17 mouse cellular contexts compared by ENCODE assay signal in the genomic region with DNA sequence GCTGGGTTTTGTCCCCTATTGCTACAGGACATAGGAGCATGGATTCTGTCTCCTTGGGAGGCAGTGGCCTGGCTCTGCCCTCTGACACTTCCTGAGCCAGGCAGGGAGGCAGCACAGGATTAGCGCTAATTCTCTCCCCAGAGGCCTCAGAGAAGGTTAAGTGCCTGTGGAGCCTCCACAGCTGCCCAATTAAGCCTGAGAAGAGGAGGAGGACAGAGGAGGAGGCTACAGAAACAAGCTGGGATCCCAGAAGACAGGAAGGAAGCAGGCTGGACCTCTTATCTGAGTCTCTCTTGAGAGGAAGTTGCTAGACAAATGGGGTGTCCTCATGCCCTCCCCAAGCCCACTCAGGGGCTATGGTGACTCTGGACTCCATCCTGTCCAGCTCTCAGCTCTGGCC.
DNase-seq lines count a peak whose midpoint lies in the region; ATAC-seq and TF ChIP-seq lines count a peak whose summit lies in the region.
"Had no signal": no experiment of that assay in that cellular context is flagged by ENCODE, and none has a peak within 500 bp of the region (broad histone marks: within the 10 kb centered on the region; RNA-seq: fewer than 3 reads in every experiment).

No protein-coding gene starts in this region.

- ATAC-seq in kidney, postnatal 0 days (replicated peaks; ENCODE audit: low FRiP score, low read depth) = no peak
- no peak for ATAC-seq in lung, postnatal 0 days
- peak; percentile 16; the same call in 1 of the 2 replicates for ATAC-seq in common myeloid progenitor, adult 5-6 weeks (replicated peaks; ENCODE audit: low read depth, poor library complexity, severe bottlenecking)
- no peak for ATAC-seq in embryonic facial prominence, embryonic 11.5 days (replicated peaks; ENCODE audit: insufficient number of reproducible peaks, low FRiP score, low TSS enrichment, low read depth)
- no peak for ATAC-seq in CD4-positive, CD25-positive, alpha-beta regulatory T cell, adult 4 months
- ATAC-seq: midbrain, embryonic 13.5 days had no signal

- 0 out of 2 replicates have a peak, but pooled peaks have one; percentile 20 for TF ChIP-seq EP300 in lung, postnatal 0 days (IDR thresholded peaks at IDR 0.05)

- DNase-seq in kidney, postnatal 0 days (ENCODE audit: low spot score) = peak; percentile 72
- DNase-seq in kidney, adult 8-10 months = no peak
- DNase-seq in lung, postnatal 0 days (ENCODE audit: low spot score) = peak; percentile 28
- no peak for DNase-seq in lung, postnatal 25 days (ENCODE audit: low spot score)
- DNase-seq in embryonic facial prominence, embryonic 11.5 days (ENCODE audit: low spot score) = peak; percentile 36
- DNase-seq: adrenal gland, adult 2 months; cerebellum, postnatal 14 days; gastrocnemius, postnatal 10 days; heart, postnatal 4 days; kidney, postnatal 25 days; lung, postnatal 36 days; thymus, postnatal 36 days had no signal

- H3K4me1 ChIP-seq in kidney, postnatal 0 days (replicated peaks; ENCODE audit: insufficient read depth, low read length) = peaks cover 8% of the 10 kb centered on the region
- peaks cover 4% of the 10 kb centered on the region; the same call in 1 of the 2 replicates for H3K4me1 ChIP-seq in lung, postnatal 0 days (ENCODE audit: insufficient read depth, low read depth, low read length)
- H3K4me1 ChIP-seq in embryonic facial prominence, embryonic 11.5 days (ENCODE audit: control insufficient read depth, insufficient read depth, low read length) = no peaks in the 10 kb centered on the region

- H3K36me3 ChIP-seq in kidney, postnatal 0 days (ENCODE audit: insufficient read depth, low read length) = no peaks in the 10 kb centered on the region
- H3K36me3 ChIP-seq in lung, postnatal 0 days (ENCODE audit: insufficient read depth, low read length) = no peaks in the 10 kb centered on the region
- H3K36me3 ChIP-seq in embryonic facial prominence, embryonic 11.5 days (replicated peaks; ENCODE audit: control insufficient read depth, insufficient read depth, low read depth, low read length) = no peaks in the 10 kb centered on the region
- H3K36me3 ChIP-seq: embryonic facial prominence, embryonic 15.5 days; G1E; midbrain, embryonic 13.5 days had no signal

- H3K4me3 ChIP-seq in kidney, postnatal 0 days (replicated peaks; ENCODE audit: low read depth, low read length) = no peak overlapping the region
- no peak overlapping the region for H3K4me3 ChIP-seq in lung, postnatal 0 days (ENCODE audit: low read depth, low read length)
- H3K4me3 ChIP-seq in embryonic facial prominence, embryonic 11.5 days (ENCODE audit: low read depth, low read length) = no peak overlapping the region
- H3K4me3 ChIP-seq: embryonic facial prominence, embryonic 15.5 days; midbrain, embryonic 13.5 days had no signal

- 10% methylated on average over 1 of the region's 1 CpGs for WGBS in kidney, postnatal 0 days
- 13% methylated on average over 1 of the region's 1 CpGs for WGBS in lung, postnatal 0 days
- 4% methylated on average over 1 of the region's 1 CpGs for WGBS in embryonic facial prominence, embryonic 11.5 days

- H3K9ac ChIP-seq in kidney, postnatal 0 days (ENCODE audit: low read depth, low read length) = no peak overlapping the region
- no peak overlapping the region for H3K9ac ChIP-seq in lung, postnatal 0 days (replicated peaks; ENCODE audit: low read depth)
- H3K9ac ChIP-seq in embryonic facial prominence, embryonic 11.5 days (replicated peaks; ENCODE audit: low read length) = no peak overlapping the region; the same call in 1 of the 2 replicates
- H3K9ac ChIP-seq: embryonic facial prominence, embryonic 15.5 days; midbrain, embryonic 13.5 days had no signal

- H3K4me2 ChIP-seq in kidney, postnatal 0 days (ENCODE audit: low read length) = no peak overlapping the region
- H3K4me2 ChIP-seq in lung, postnatal 0 days (replicated peaks; ENCODE audit: low read depth, low read length) = no peak overlapping the region
- no peak overlapping the region for H3K4me2 ChIP-seq in embryonic facial prominence, embryonic 11.5 days (ENCODE audit: low read depth, low read length)
- H3K4me2 ChIP-seq: embryonic facial prominence, embryonic 15.5 days; midbrain, embryonic 13.5 days had no signal

- H3K27ac ChIP-seq in kidney, postnatal 0 days = no peak overlapping the region
- H3K27ac ChIP-seq in lung, postnatal 0 days (ENCODE audit: low read length) = no peak overlapping the region
- no peak overlapping the region for H3K27ac ChIP-seq in embryonic facial prominence, embryonic 11.5 days (replicated peaks; ENCODE audit: low read depth, low read length)
- H3K27ac ChIP-seq: embryonic facial prominence, embryonic 15.5 days; midbrain, embryonic 13.5 days had no signal

- H3K27me3 ChIP-seq in kidney, postnatal 0 days (ENCODE audit: insufficient read depth, low read length) = no peaks in the 10 kb centered on the region
- H3K27me3 ChIP-seq in lung, postnatal 0 days (replicated peaks; ENCODE audit: insufficient read depth, low read length) = no peaks in the 10 kb centered on the region
- no peaks in the 10 kb centered on the region; the same call in 1 of the 2 replicates for H3K27me3 ChIP-seq in embryonic facial prominence, embryonic 11.5 days (ENCODE audit: control insufficient read depth, insufficient read depth, low read length)

- no peaks in the 10 kb centered on the region for H3K9me3 ChIP-seq in kidney, postnatal 0 days (replicated peaks; ENCODE audit: low read length)
- no peaks in the 10 kb centered on the region for H3K9me3 ChIP-seq in lung, postnatal 0 days (ENCODE audit: low read length)
- no peaks in the 10 kb centered on the region for H3K9me3 ChIP-seq in embryonic facial prominence, embryonic 11.5 days (replicated peaks; ENCODE audit: control insufficient read depth, low read length)
- H3K9me3 ChIP-seq: embryonic facial prominence, embryonic 15.5 days; midbrain, embryonic 13.5 days had no signal

- TF ChIP-seq CTCF in kidney, postnatal 0 days (IDR thresholded peaks at IDR 0.05; ENCODE audit: low read depth) = no peak
- no peak for TF ChIP-seq CTCF in lung, postnatal 0 days (IDR thresholded peaks at IDR 0.05)

Comparison
In these comparisons a context has a peak if more than half of its experiments do, and no peak if none do; other contexts are left out.
1. DNase-seq: peak in kidney, postnatal 0 days (single experiment), lung, postnatal 0 days (single experiment) and embryonic facial prominence, embryonic 11.5 days (single experiment); none in kidney, adult 8-10 months (0 of 2) and lung, postnatal 25 days (single experiment).